Comparison of ENCODE assay signal across 12 mouse cellular contexts in genomic region chr11:8575217-8576180, GRCm38 (mm10).
DNase-seq lines count a peak whose midpoint lies in the region; ATAC-seq and TF ChIP-seq lines count a peak whose summit lies in the region.
"Had no signal": no experiment of that assay in that cellular context is flagged by ENCODE, and none has a peak within 500 bp of the region (broad histone marks: within the 10 kb centered on the region; RNA-seq: fewer than 3 reads in every experiment).

No protein-coding gene starts in this region.

- H3K9me3 ChIP-seq in hindbrain, postnatal 0 days (ENCODE audit: low read length): no peaks in the 10 kb centered on the region
- no peaks in the 10 kb centered on the region for H3K9me3 ChIP-seq in hindbrain, embryonic 13.5 days
- H3K9me3 ChIP-seq: embryonic facial prominence, embryonic 12.5 days; hindbrain, embryonic 15.5 days; midbrain, embryonic 12.5 days had no signal

- H3K4me3 ChIP-seq in hindbrain, postnatal 0 days (ENCODE audit: low read length): no peak overlapping the region
- H3K4me3 ChIP-seq in hindbrain, embryonic 13.5 days: no peak overlapping the region
- H3K4me3 ChIP-seq: embryonic facial prominence, embryonic 12.5 days; hindbrain, embryonic 15.5 days; left cerebral cortex, adult 2 months; midbrain, embryonic 12.5 days had no signal

- no peak overlapping the region for H3K9ac ChIP-seq in hindbrain, postnatal 0 days (replicated peaks; ENCODE audit: low read length)
- H3K9ac ChIP-seq in hindbrain, embryonic 13.5 days: no peak overlapping the region
- H3K9ac ChIP-seq: embryonic facial prominence, embryonic 12.5 days; hindbrain, embryonic 15.5 days; midbrain, embryonic 12.5 days had no signal

- H3K27ac ChIP-seq in hindbrain, postnatal 0 days: no peak overlapping the region
- no peak overlapping the region for H3K27ac ChIP-seq in hindbrain, embryonic 13.5 days
- H3K27ac ChIP-seq: embryonic facial prominence, embryonic 12.5 days; hindbrain, embryonic 15.5 days; left cerebral cortex, adult 2 months; midbrain, embryonic 12.5 days had no signal

- no peak for DNase-seq in hindbrain, postnatal 0 days (ENCODE audit: low spot score)
- DNase-seq in 3T3-L1 (ENCODE audit: low read depth, low spot score) (peak; percentile 40), WW6 (ENCODE audit: low read depth, low spot score) (peak; percentile 70)
- DNase-seq in cerebellum, postnatal 36 days: no peak
- DNase-seq in left cerebral cortex, postnatal 10 days (ENCODE audit: extremely low spot score in 1 of 2, low spot score in 2 of 2): no peak
- DNase-seq in lung, postnatal 36 days: no peak

- peaks cover 6% of the 10 kb centered on the region; the same call in 1 of the 2 replicates for H3K4me1 ChIP-seq in hindbrain, postnatal 0 days (ENCODE audit: insufficient read depth, low read length)
- no peaks in the 10 kb centered on the region for H3K4me1 ChIP-seq in hindbrain, embryonic 13.5 days (replicated peaks)
- H3K4me1 ChIP-seq: hindbrain, embryonic 15.5 days had no signal

- WGBS in hindbrain, postnatal 0 days: 66% methylated on average over 10 of the region's 10 CpGs
- 73% methylated on average over 10 of the region's 10 CpGs for WGBS in hindbrain, embryonic 13.5 days

- TF ChIP-seq CTCF in hindbrain, postnatal 0 days (IDR thresholded peaks at IDR 0.05; ENCODE audit: low read depth): no peak

- ATAC-seq in hindbrain, postnatal 0 days: peak; percentile 55; the same call in 1 of the 2 replicates
- no peak for ATAC-seq in hindbrain, embryonic 13.5 days (ENCODE audit: low FRiP score)
- ATAC-seq in monocyte, adult 5-6 weeks (replicated peaks; ENCODE audit: insufficient number of reproducible peaks, low FRiP score, low TSS enrichment, poor library complexity, severe bottlenecking): 0 out of 2 replicates have a peak, but pooled peaks have one; percentile 13

- H3K4me2 ChIP-seq in hindbrain, postnatal 0 days (ENCODE audit: low read depth, low read length): no peak overlapping the region
- H3K4me2 ChIP-seq in hindbrain, embryonic 13.5 days: no peak overlapping the region
- H3K4me2 ChIP-seq: embryonic facial prominence, embryonic 12.5 days; hindbrain, embryonic 15.5 days; midbrain, embryonic 12.5 days had no signal

- intact Hi-C loops in left cerebral cortex, postnatal 10 days (cut with DNase I): no loop called here

- H3K27me3 ChIP-seq in hindbrain, postnatal 0 days (ENCODE audit: insufficient read depth, low read length): no peaks in the 10 kb centered on the region
- no peaks in the 10 kb centered on the region for H3K27me3 ChIP-seq in hindbrain, embryonic 13.5 days
- H3K27me3 ChIP-seq: embryonic facial prominence, embryonic 12.5 days; hindbrain, embryonic 15.5 days; midbrain, embryonic 12.5 days had no signal

- H3K36me3 ChIP-seq in hindbrain, postnatal 0 days (ENCODE audit: insufficient read depth, low read length): no peaks in the 10 kb centered on the region
- no peaks in the 10 kb centered on the region for H3K36me3 ChIP-seq in hindbrain, embryonic 13.5 days
- H3K36me3 ChIP-seq: hindbrain, embryonic 15.5 days; midbrain, embryonic 12.5 days had no signal

Comparison
In these comparisons a context has a peak if more than half of its experiments do, and no peak if none do; other contexts are left out.
1. DNase-seq: peak in 3T3-L1 (single experiment) and WW6 (single experiment); none in hindbrain, postnatal 0 days (single experiment), cerebellum, postnatal 36 days (0 of 2), left cerebral cortex, postnatal 10 days (0 of 2) and lung, postnatal 36 days (single experiment).